Mouse (Mus musculus) hindbrain, embryonic 13.5 days (tissue): Measurements from ENCODE around the gene Zfp385a. TPM values are rescaled to one million over a fixed set of nuclear protein-coding genes. Genes with fewer than 3 reads are reported as not detected.

ENCODE experiments used
- ATAC-seq: fragments of 200-750 bp; cut with Nextera tagmentation; 2 replicates; pipeline ENCODE4 v1.8.0; 2017; ENCODE audit warnings: moderate TSS enrichment; ENCODE audit not compliant: low FRiP score
- H3K27ac ChIP-seq: fragments of 300-500 bp; sonication (generic); 2 replicates; pipeline ENCODE4 v1.5.1; 2015; ENCODE audit warnings: inconsistent platforms, mild to moderate bottlenecking, moderate library complexity
- H3K27me3 ChIP-seq: fragments of 300-500 bp; sonication (generic); 2 replicates; pipeline ENCODE4 v1.6.1; 2015; ENCODE audit warnings: mild to moderate bottlenecking, inconsistent platforms
- H3K36me3 ChIP-seq: fragments of 300-500 bp; sonication (generic); 2 replicates; pipeline ENCODE4 v1.6.1; 2015; ENCODE audit warnings: mild to moderate bottlenecking, inconsistent platforms
- H3K4me1 ChIP-seq: fragments of 300-500 bp; sonication (generic); replicated peaks from 2 replicates; pipeline ENCODE4 v1.6.1; 2015; ENCODE audit warnings: inconsistent platforms
- H3K4me2 ChIP-seq: fragments of 300-500 bp; sonication (generic); 2 replicates; pipeline ENCODE4 v1.6.1; 2015; ENCODE audit warnings: inconsistent platforms, mild to moderate bottlenecking, moderate library complexity
- H3K4me3 ChIP-seq: fragments of 300-500 bp; sonication (generic); 2 replicates; pipeline ENCODE4 v1.5.1; 2015; ENCODE audit warnings: mild to moderate bottlenecking, inconsistent platforms
- H3K9ac ChIP-seq: fragments of 300-500 bp; sonication (generic); 2 replicates; pipeline ENCODE4 v1.6.1; 2015; ENCODE audit warnings: mild to moderate bottlenecking, inconsistent platforms
- H3K9me3 ChIP-seq: fragments of 300-500 bp; sonication (generic); 2 replicates; pipeline ENCODE4 v1.6.1; 2016; ENCODE audit warnings: inconsistent platforms
- WGBS: fragments of 180-500 bp; shearing (Covaris S2); methylation state at CpG from one replicate; pipeline ENCODE4 v1.1.7; 2015; 5-methylcytosine and 5-hydroxymethylcytosine counted together
- polyA plus RNA-seq: library from polyadenylated mRNA; unstranded; fragments of >200 nt; fragmentation: Nextera tagmentation; extraction: Ambion mirVana; gene quantifications from 2 replicates; pipeline ENCODE4 v1.2.1, GENCODE M21; 2015

Gene Zfp385a
- polyA plus RNA-seq, 1 experiment from 2014 or later = 18.6 TPM

DNA sequence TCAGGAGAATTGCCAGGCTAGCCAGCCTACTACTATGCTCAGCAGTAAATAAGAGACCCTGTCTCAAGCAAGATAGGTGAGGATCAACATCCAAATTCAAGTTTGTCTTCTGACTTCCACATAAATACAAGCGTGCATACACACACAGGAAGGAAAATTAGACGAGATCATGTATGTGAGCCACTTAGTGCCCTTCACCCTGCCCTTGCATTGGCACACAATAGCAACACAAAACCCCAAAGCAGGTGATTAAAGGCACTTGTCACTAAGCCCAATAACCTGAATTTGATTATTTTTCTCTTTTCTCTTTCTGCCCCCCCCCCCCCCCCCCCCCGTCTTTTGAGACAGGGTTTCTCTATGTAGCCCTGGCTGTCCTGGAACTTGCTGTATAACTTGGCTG lies 3.1 kb upstream of the Zfp385a start:
- 62% methylated on average over 3 of the region's 3 CpGs for WGBS
- no peak overlapping the region for H3K4me3 ChIP-seq
- no peaks in the 10 kb centered on the region for H3K9me3 ChIP-seq
- H3K36me3 ChIP-seq = no peaks in the 10 kb centered on the region
- H3K4me2 ChIP-seq = no peak overlapping the region
- peaks cover 37% of the 10 kb centered on the region for H3K27me3 ChIP-seq
- ATAC-seq = no peak
- peaks cover 33% of the 10 kb centered on the region for H3K4me1 ChIP-seq
- H3K9ac ChIP-seq = no peak overlapping the region
- no peak overlapping the region for H3K27ac ChIP-seq

DNA sequence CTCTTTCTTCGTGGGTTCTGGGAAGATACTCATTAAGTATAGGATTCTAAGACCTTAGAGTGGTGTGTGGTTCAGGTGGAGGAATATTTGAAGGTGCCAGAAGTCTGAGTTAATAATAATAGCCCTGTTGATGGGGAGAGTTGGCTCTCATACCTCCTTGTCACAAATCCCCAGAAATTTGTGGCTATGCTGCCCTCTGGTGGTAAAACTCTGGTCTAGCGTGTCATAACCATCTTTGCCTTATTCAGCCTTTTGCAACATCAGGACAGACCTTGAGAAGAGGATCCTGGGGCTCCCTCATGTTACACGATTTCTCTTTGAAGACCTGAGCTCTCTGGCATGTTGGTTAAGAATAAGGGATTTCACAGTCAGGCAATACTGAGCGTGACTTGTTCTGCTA lies 2.5 kb upstream of the Zfp385a start:
- no peak overlapping the region for H3K4me2 ChIP-seq
- peaks cover 42% of the 10 kb centered on the region for H3K27me3 ChIP-seq
- H3K4me3 ChIP-seq = no peak overlapping the region
- H3K36me3 ChIP-seq = no peaks in the 10 kb centered on the region
- ATAC-seq = no peak
- H3K9me3 ChIP-seq = no peaks in the 10 kb centered on the region
- H3K9ac ChIP-seq = no peak overlapping the region
- 13% methylated on average over 4 of the region's 4 CpGs for WGBS
- no peak overlapping the region for H3K27ac ChIP-seq
- H3K4me1 ChIP-seq = peaks cover 33% of the 10 kb centered on the region

GRCm38 (mm10) chr15:103341547-103341946 lies 1.7 kb upstream of the Zfp385a start:
- H3K36me3 ChIP-seq = no peaks in the 10 kb centered on the region
- no peak for ATAC-seq
- peak overlapping the region; percentile 36; the same call in 1 of the 2 replicates for H3K9ac ChIP-seq
- H3K4me3 ChIP-seq = no peak overlapping the region
- peaks cover 45% of the 10 kb centered on the region for H3K27me3 ChIP-seq
- no peaks in the 10 kb centered on the region for H3K9me3 ChIP-seq
- no peak overlapping the region for H3K4me2 ChIP-seq
- H3K4me1 ChIP-seq = peaks cover 38% of the 10 kb centered on the region
- 34% methylated on average over 8 of the region's 8 CpGs for WGBS
- no peak overlapping the region for H3K27ac ChIP-seq

DNA sequence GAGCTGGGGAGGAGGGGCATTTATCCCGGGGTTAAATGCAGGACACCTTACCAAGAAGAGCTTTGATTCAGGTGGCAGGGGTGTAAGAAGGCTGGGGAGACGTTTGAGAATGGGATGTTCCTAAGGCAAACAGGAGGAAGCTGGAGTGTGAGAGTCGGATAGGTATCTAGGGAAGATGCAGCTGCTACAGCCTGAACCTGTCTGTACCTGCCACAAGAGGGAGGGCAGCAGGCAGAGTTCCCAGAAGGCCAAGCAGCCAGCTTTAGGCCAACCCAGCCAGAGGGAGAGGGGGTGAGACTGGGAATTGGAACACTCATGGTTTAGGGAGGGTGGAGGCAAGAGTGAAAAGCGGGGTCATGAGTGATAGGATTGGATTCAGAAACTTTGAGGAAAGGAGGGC lies 893 bp upstream of the Zfp385a start:
- no peak for ATAC-seq
- Histone ChIP-seq H3K9ac (peak overlapping the region; percentile 76; the same call in 1 of the 2 replicates), H3K4me3 (peak overlapping the region; percentile 61), H3K9me3 (no peaks in the 10 kb centered on the region), H3K36me3 (no peaks in the 10 kb centered on the region), H3K27me3 (peaks cover 45% of the 10 kb centered on the region), H3K27ac (no peak overlapping the region), H3K4me1 (peaks cover 44% of the 10 kb centered on the region), H3K4me2 (peak overlapping the region; percentile 80)
- WGBS = 15% methylated on average over 4 of the region's 4 CpGs

DNA sequence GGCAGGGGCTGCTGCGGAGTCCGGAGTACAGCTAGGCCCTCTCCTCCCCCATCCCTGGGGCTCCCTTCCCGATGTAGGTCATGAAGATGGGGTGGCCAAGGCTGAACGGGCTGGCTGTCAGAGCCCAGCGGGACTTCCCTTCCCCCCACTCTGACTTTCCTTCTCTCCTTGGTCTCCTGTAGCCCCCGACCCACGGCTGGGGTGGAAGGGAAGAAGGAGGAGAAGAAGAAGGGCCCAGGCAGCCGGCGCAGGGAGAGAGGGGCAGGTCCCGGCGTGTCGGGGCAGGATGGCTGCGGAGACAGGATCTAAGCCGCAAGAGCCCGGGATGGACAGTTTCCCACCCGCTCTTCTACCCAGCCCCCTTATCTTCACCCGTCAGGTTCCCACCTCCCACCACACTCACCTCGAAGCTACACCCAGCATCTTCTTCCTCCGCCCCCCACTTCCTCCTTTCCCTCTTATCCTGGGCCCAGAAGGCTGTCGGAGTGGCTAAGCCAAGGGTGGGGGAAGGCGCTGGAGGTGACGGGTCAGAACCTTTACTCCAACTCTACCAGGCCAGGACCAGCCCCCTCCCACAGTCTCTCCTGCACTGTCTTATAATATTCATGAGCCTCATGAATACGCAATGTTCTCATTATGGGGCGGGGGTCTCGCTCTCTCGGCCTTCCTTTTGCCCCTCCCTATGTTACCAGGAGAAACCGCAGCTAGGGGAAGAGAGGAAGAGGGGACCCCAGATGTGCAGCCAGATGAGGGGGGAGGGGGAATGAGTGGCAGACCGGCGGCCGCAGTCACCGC lies 530 bp downstream of the Zfp385a start:
- peaks cover 55% of the 10 kb centered on the region for H3K4me1 ChIP-seq
- H3K36me3 ChIP-seq = no peaks in the 10 kb centered on the region
- H3K9ac ChIP-seq = peak overlapping the region; percentile 76
- WGBS = 4% methylated on average over 28 of the region's 31 CpGs
- peak overlapping the region; percentile 80 for H3K4me2 ChIP-seq
- peaks cover 45% of the 10 kb centered on the region for H3K27me3 ChIP-seq
- no peak overlapping the region for H3K27ac ChIP-seq
- H3K4me3 ChIP-seq = peak overlapping the region; percentile 61
- peak; percentile 60 for ATAC-seq
- no peaks in the 10 kb centered on the region for H3K9me3 ChIP-seq

- H3K4me1 ChIP-seq = peaks cover 60% of the 10 kb centered on the region
- peak overlapping the region; percentile 61 for H3K4me3 ChIP-seq
- H3K4me2 ChIP-seq = peak overlapping the region; percentile 80
- peak overlapping the region; percentile 76; the same call in 1 of the 2 replicates for H3K9ac ChIP-seq
- WGBS = 39% methylated on average over 4 of the region's 4 CpGs
- H3K9me3 ChIP-seq = no peaks in the 10 kb centered on the region
- H3K27me3 ChIP-seq = peaks cover 45% of the 10 kb centered on the region
- ATAC-seq = no peak
- no peak overlapping the region for H3K27ac ChIP-seq
- H3K36me3 ChIP-seq = no peaks in the 10 kb centered on the region
These were observed 1.1 kb downstream of the Zfp385a start for GRCm38 (mm10) chr15:103338829-103339165.

DNA sequence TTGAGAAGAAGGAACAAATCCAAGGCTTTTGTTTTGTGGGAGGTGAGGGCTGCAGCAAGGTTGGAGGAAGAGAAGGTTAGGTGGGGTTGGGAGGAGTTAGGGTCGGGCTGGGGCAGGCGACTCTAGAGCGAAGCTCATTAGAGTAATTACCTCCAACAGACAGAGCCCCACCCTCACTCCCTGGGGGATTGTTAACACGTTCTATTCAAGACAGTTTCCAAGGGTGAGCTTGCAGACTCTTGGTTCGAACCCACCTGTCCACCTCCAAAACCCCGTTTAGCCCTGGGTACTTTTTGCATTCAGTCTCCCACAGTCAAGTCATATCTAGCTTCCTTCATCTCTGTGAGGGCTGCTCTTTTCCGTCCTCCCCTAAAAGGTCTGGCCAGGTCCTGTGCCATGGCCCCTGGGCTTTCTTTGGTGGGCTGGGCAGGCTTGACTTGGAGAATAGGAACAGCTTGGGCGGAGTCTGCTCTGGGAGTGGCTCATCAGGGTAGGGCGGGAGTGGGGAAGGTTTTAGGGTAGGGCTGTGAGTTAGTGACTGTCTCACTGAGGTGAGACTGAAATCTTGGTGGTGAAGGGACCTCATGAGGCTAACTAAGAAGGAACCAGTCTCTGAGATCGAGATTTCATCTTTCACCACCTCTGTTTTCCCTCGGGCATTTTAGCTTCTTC lies 2.8 kb downstream of the Zfp385a start:
- peaks cover 70% of the 10 kb centered on the region for H3K4me1 ChIP-seq
- WGBS = 26% methylated on average over 11 of the region's 11 CpGs

GRCm38 (mm10) chr15:103335488-103336235 lies 4.2 kb downstream of the Zfp385a start:
- no peak overlapping the region for H3K4me2 ChIP-seq
- H3K36me3 ChIP-seq = no peaks in the 10 kb centered on the region
- ATAC-seq = no peak
- peak overlapping the region; percentile 19; the same call in 1 of the 2 replicates for H3K27ac ChIP-seq
- WGBS = 33% methylated on average over 7 of the region's 7 CpGs
- H3K27me3 ChIP-seq = peaks cover 33% of the 10 kb centered on the region
- peaks cover 56% of the 10 kb centered on the region for H3K4me1 ChIP-seq
- H3K4me3 ChIP-seq = no peak overlapping the region
- H3K9ac ChIP-seq = 0 out of 2 replicates have a peak overlapping the region, but pooled peaks have one; percentile 13
- H3K9me3 ChIP-seq = no peaks in the 10 kb centered on the region

More for the DNA sequence above, 2.8 kb downstream of the Zfp385a start:
- Histone ChIP-seq H3K4me2 (no peak overlapping the region), H3K27ac (no peak overlapping the region), H3K36me3 (no peaks in the 10 kb centered on the region), H3K9me3 (no peaks in the 10 kb centered on the region), H3K4me3 (no peak overlapping the region), H3K9ac (no peak overlapping the region), H3K27me3 (peaks cover 45% of the 10 kb centered on the region)
- ATAC-seq = no peak

- Histone ChIP-seq H3K4me1 (peaks cover 50% of the 10 kb centered on the region), H3K4me2 (no peak overlapping the region)
- WGBS = 56% methylated on average over 3 of the region's 3 CpGs
These were observed 4.9 kb downstream of the Zfp385a start for GRCm38 (mm10) chr15:103335040-103335439.

GRCm38 (mm10) chr15:103334194-103334593 lies 5.7 kb downstream of the Zfp385a start:
- no peaks in the 10 kb centered on the region for H3K36me3 ChIP-seq
- no peak overlapping the region for H3K27ac ChIP-seq
- ATAC-seq = no peak
- no peak overlapping the region for H3K4me2 ChIP-seq
- no peak overlapping the region for H3K4me3 ChIP-seq
- peaks cover 24% of the 10 kb centered on the region for H3K27me3 ChIP-seq
- 0% methylated on average over 2 of the region's 2 CpGs for WGBS
- H3K9ac ChIP-seq = no peak overlapping the region
- H3K4me1 ChIP-seq = peaks cover 42% of the 10 kb centered on the region
- no peaks in the 10 kb centered on the region for H3K9me3 ChIP-seq

More at GRCm38 (mm10) chr15:103335040-103335439, 4.9 kb downstream of the Zfp385a start:
- peaks cover 29% of the 10 kb centered on the region for H3K27me3 ChIP-seq
- 0 out of 2 replicates have a peak overlapping the region, but pooled peaks have one; percentile 13 for H3K9ac ChIP-seq
- no peak for ATAC-seq
- H3K27ac ChIP-seq = no peak overlapping the region
- H3K4me3 ChIP-seq = no peak overlapping the region
- no peaks in the 10 kb centered on the region for H3K36me3 ChIP-seq
- H3K9me3 ChIP-seq = no peaks in the 10 kb centered on the region

- Histone ChIP-seq H3K9ac (no peak overlapping the region), H3K36me3 (no peaks in the 10 kb centered on the region), H3K4me3 (no peak overlapping the region), H3K9me3 (no peaks in the 10 kb centered on the region), H3K4me2 (no peak overlapping the region), H3K27ac (no peak overlapping the region), H3K27me3 (peaks cover 19% of the 10 kb centered on the region), H3K4me1 (peaks cover 38% of the 10 kb centered on the region)
- 63% methylated on average over 5 of the region's 5 CpGs for WGBS
- ATAC-seq = no peak
These were observed 6.2 kb downstream of the Zfp385a start for GRCm38 (mm10) chr15:103333738-103334137.

DNA sequence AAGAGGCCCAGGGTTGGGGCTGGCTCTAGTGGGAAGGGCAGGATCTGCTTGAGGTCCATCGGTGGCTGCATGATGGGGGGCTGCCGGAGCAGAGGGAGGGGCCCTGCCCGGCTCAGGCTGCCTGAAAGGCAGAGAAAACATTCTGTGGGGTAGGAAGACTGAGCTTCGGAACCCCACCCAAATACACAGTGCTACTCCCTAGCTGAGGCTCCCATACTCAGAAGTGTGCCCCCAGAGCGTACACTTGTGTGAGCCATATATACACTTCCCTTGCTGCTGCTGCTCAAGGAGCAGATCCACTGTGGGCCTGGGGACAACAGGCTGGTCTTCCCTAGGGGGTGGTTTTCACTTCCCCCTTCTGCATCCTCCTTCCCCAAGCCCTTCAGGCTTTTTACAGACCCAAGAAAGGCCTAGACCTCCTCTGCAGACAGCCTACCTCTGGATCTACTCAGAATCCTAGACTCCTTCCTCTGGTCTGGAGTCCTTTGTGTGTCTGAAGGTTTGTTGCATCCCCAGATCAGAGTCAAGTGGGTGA lies 6.7 kb downstream of the Zfp385a start:
- H3K4me3 ChIP-seq = no peak overlapping the region
- no peak for ATAC-seq
- no peak overlapping the region for H3K4me2 ChIP-seq
- no peaks in the 10 kb centered on the region for H3K9me3 ChIP-seq
- H3K36me3 ChIP-seq = no peaks in the 10 kb centered on the region
- H3K27me3 ChIP-seq = peaks cover 13% of the 10 kb centered on the region; the same call in 1 of the 2 replicates
- no peak overlapping the region for H3K9ac ChIP-seq
- H3K4me1 ChIP-seq = peaks cover 38% of the 10 kb centered on the region
- no peak overlapping the region for H3K27ac ChIP-seq
- 71% methylated on average over 5 of the region's 5 CpGs for WGBS
